Mouse (Mus musculus): ENCODE results near the gene Rasgrp1. TPM values are rescaled to one million over a fixed set of nuclear protein-coding genes. Genes with fewer than 3 reads are reported as not detected.

The Rasgrp1 gene
- polyA plus RNA-seq, 1 experiment from 2014 or later: 0.37 TPM

GRCm38 (mm10) chr2:117322399-117322798, 20.4 kb downstream of the Rasgrp1 start:
- ATAC-seq (ENCODE audit: low FRiP score, low read depth): no peak
- Histone ChIP-seq H3K27me3 (no peaks in the 10 kb centered on the region), H3K9me3 (no peaks in the 10 kb centered on the region), H3K27ac (no peak overlapping the region), H3K36me3 (no peaks in the 10 kb centered on the region), H3K9ac (no peak overlapping the region), H3K4me1 (no peaks in the 10 kb centered on the region), H3K4me3 (no peak overlapping the region), H3K4me2 (replicated peaks) (no peak overlapping the region)
- WGBS: 87% methylated on average over 8 of the region's 8 CpGs

- peaks cover 5% of the 10 kb centered on the region; the same call in 1 of the 2 replicates for H3K9me3 ChIP-seq
- no peak overlapping the region for H3K9ac ChIP-seq
- H3K36me3 ChIP-seq: no peaks in the 10 kb centered on the region
- ATAC-seq (ENCODE audit: low FRiP score, low read depth): no peak
- no peaks in the 10 kb centered on the region for H3K4me1 ChIP-seq
- WGBS: 76% methylated on average over 3 of the region's 3 CpGs
- no peak overlapping the region for H3K27ac ChIP-seq
- H3K4me2 ChIP-seq (replicated peaks): no peak overlapping the region
- H3K4me3 ChIP-seq: no peak overlapping the region
- no peaks in the 10 kb centered on the region for H3K27me3 ChIP-seq
Observed at GRCm38 (mm10) chr2:117321231-117321630, 21.6 kb downstream of the Rasgrp1 start.

GRCm38 (mm10) chr2:117318991-117319390, 23.8 kb downstream of the Rasgrp1 start:
- no peak overlapping the region for H3K4me3 ChIP-seq
- H3K27ac ChIP-seq: no peak overlapping the region
- H3K4me1 ChIP-seq: no peaks in the 10 kb centered on the region
- WGBS: 85% methylated on average over 3 of the region's 3 CpGs
- H3K9me3 ChIP-seq: peaks cover 5% of the 10 kb centered on the region; the same call in 1 of the 2 replicates
- H3K4me2 ChIP-seq (replicated peaks): no peak overlapping the region
- no peak overlapping the region for H3K9ac ChIP-seq
- H3K27me3 ChIP-seq: no peaks in the 10 kb centered on the region
- no peak for ATAC-seq (ENCODE audit: low FRiP score, low read depth)
- no peaks in the 10 kb centered on the region for H3K36me3 ChIP-seq

- Histone ChIP-seq H3K9me3 (peaks cover 5% of the 10 kb centered on the region; the same call in 1 of the 2 replicates), H3K27me3 (no peaks in the 10 kb centered on the region), H3K4me2 (replicated peaks) (no peak overlapping the region), H3K27ac (no peak overlapping the region), H3K36me3 (no peaks in the 10 kb centered on the region), H3K9ac (no peak overlapping the region), H3K4me1 (no peaks in the 10 kb centered on the region), H3K4me3 (no peak overlapping the region)
- ATAC-seq (ENCODE audit: low FRiP score, low read depth): no peak
- WGBS: 87% methylated on average over 5 of the region's 5 CpGs
Observed at GRCm38 (mm10) chr2:117313586-117314235, 29.1 kb downstream of the Rasgrp1 start.

- no peak overlapping the region for H3K4me2 ChIP-seq (replicated peaks)
Observed at GRCm38 (mm10) chr2:117312441-117312895, 30.3 kb downstream of the Rasgrp1 start.

GRCm38 (mm10) chr2:117312030-117312429, 30.8 kb downstream of the Rasgrp1 start:
- Histone ChIP-seq H3K4me2 (replicated peaks) (no peak overlapping the region), H3K27ac (no peak overlapping the region), H3K4me3 (no peak overlapping the region), H3K9me3 (peaks cover 5% of the 10 kb centered on the region; the same call in 1 of the 2 replicates), H3K4me1 (no peaks in the 10 kb centered on the region), H3K9ac (no peak overlapping the region), H3K36me3 (no peaks in the 10 kb centered on the region), H3K27me3 (no peaks in the 10 kb centered on the region)
- no peak for ATAC-seq (ENCODE audit: low FRiP score, low read depth)
- 56% methylated on average over 2 of the region's 2 CpGs for WGBS

More at GRCm38 (mm10) chr2:117312441-117312895, 30.3 kb downstream of the Rasgrp1 start:
- H3K27ac ChIP-seq: no peak overlapping the region
- no peaks in the 10 kb centered on the region for H3K36me3 ChIP-seq
- no peak for ATAC-seq (ENCODE audit: low FRiP score, low read depth)
- peaks cover 5% of the 10 kb centered on the region; the same call in 1 of the 2 replicates for H3K9me3 ChIP-seq
- H3K4me3 ChIP-seq: no peak overlapping the region
- no peak overlapping the region for H3K9ac ChIP-seq
- H3K4me1 ChIP-seq: no peaks in the 10 kb centered on the region
- 73% methylated on average over 7 of the region's 7 CpGs for WGBS
- H3K27me3 ChIP-seq: no peaks in the 10 kb centered on the region

- ATAC-seq (ENCODE audit: low FRiP score, low read depth): no peak
- H3K9me3 ChIP-seq: no peaks in the 10 kb centered on the region
- no peaks in the 10 kb centered on the region for H3K36me3 ChIP-seq
- H3K27me3 ChIP-seq: no peaks in the 10 kb centered on the region
- WGBS: 62% methylated on average over 1 of the region's 1 CpGs
- H3K4me3 ChIP-seq: no peak overlapping the region
- H3K9ac ChIP-seq: no peak overlapping the region
- H3K4me1 ChIP-seq: no peaks in the 10 kb centered on the region
- H3K27ac ChIP-seq: no peak overlapping the region
- H3K4me2 ChIP-seq (replicated peaks): no peak overlapping the region
Observed at GRCm38 (mm10) chr2:117311349-117311748, 31.5 kb downstream of the Rasgrp1 start.

GRCm38 (mm10) chr2:117309046-117309445, 33.8 kb downstream of the Rasgrp1 start:
- no peak overlapping the region for H3K4me2 ChIP-seq (replicated peaks)
- 82% methylated on average over 2 of the region's 2 CpGs for WGBS
- H3K36me3 ChIP-seq: no peaks in the 10 kb centered on the region
- no peak overlapping the region for H3K27ac ChIP-seq
- no peak overlapping the region for H3K9ac ChIP-seq
- no peaks in the 10 kb centered on the region for H3K9me3 ChIP-seq
- H3K27me3 ChIP-seq: no peaks in the 10 kb centered on the region
- no peak overlapping the region for H3K4me3 ChIP-seq
- ATAC-seq (ENCODE audit: low FRiP score, low read depth): no peak
- no peaks in the 10 kb centered on the region for H3K4me1 ChIP-seq

- Histone ChIP-seq H3K9ac (no peak overlapping the region), H3K27ac (no peak overlapping the region)
- 88% methylated on average over 3 of the region's 3 CpGs for WGBS
Observed at GRCm38 (mm10) chr2:117307959-117308358, 34.8 kb downstream of the Rasgrp1 start.

GRCm38 (mm10) chr2:117304941-117305340, 37.9 kb downstream of the Rasgrp1 start:
- Histone ChIP-seq H3K9ac (no peak overlapping the region), H3K4me2 (replicated peaks) (no peak overlapping the region), H3K27ac (no peak overlapping the region), H3K36me3 (no peaks in the 10 kb centered on the region), H3K4me3 (no peak overlapping the region), H3K4me1 (no peaks in the 10 kb centered on the region), H3K27me3 (no peaks in the 10 kb centered on the region), H3K9me3 (no peaks in the 10 kb centered on the region)
- no peak for ATAC-seq (ENCODE audit: low FRiP score, low read depth)
- 85% methylated on average over 5 of the region's 5 CpGs for WGBS

More at GRCm38 (mm10) chr2:117307959-117308358, 34.8 kb downstream of the Rasgrp1 start:
- no peak overlapping the region for H3K4me3 ChIP-seq
- no peaks in the 10 kb centered on the region for H3K9me3 ChIP-seq
- no peak for ATAC-seq (ENCODE audit: low FRiP score, low read depth)
- H3K36me3 ChIP-seq: no peaks in the 10 kb centered on the region
- no peaks in the 10 kb centered on the region for H3K27me3 ChIP-seq
- H3K4me1 ChIP-seq: no peaks in the 10 kb centered on the region
- H3K4me2 ChIP-seq (replicated peaks): no peak overlapping the region

- Histone ChIP-seq H3K4me1 (no peaks in the 10 kb centered on the region), H3K36me3 (no peaks in the 10 kb centered on the region), H3K4me3 (no peak overlapping the region), H3K4me2 (replicated peaks) (no peak overlapping the region), H3K9ac (no peak overlapping the region), H3K27ac (no peak overlapping the region), H3K9me3 (no peaks in the 10 kb centered on the region), H3K27me3 (no peaks in the 10 kb centered on the region)
- WGBS: 87% methylated on average over 12 of the region's 12 CpGs
- ATAC-seq (ENCODE audit: low FRiP score, low read depth): no peak
Observed at GRCm38 (mm10) chr2:117303391-117304350, 39.1 kb downstream of the Rasgrp1 start.

All from limb, embryonic 13.5 days (tissue).